Mouse (Mus musculus): ENCODE measurements around the gene Rab3gap2. TPM values are rescaled to one million over a fixed set of nuclear protein-coding genes. Genes with fewer than 3 reads are reported as not detected.

The Rab3gap2 gene
- total and polyA plus RNA-seq, 3 experiments = 22.7 to 39.1 (median 24.0) TPM

DNA sequence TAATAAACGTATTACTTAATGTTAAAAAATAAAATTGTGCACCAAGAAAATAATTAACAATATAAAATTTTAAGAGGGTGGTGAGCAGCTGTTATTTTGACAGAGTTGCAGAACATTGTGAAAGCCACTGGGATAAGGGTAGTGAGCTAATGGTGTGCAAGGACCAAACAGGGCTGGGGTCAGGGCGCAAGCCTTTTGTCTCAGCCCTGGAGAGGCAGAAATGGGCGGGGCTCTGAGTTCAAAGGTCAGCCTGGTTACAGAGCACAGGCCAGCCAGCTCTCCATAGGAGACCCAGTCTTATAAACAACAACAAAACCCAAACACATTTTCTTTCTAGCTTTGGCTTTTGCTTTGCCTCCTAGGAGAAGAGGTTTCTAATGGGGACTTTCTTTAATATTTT, 52.8 kb downstream of the Rab3gap2 start:
- no peaks in the 10 kb centered on the region for H3K4me1 ChIP-seq (ENCODE audit: control insufficient read depth in 1 of 2, insufficient read depth in 2 of 2)
- in situ Hi-C loops (cut with MboI; ENCODE audit: low pct_ligation_motif_present, low pct_unique_long_range_greater_than_20kb, low sequenced_read_pairs) (no loop called here), dilution Hi-C loops (cut with MboI; ENCODE audit: extremely low pct_ligation_motif_present, extremely low pct_unique_long_range_greater_than_20kb, low sequenced_read_pairs) (no loop called here)
- no peak for TF ChIP-seq NRF1 (IDR thresholded peaks at IDR 0.05; ENCODE audit: low read depth, low read length)
- TF ChIP-seq USF2 (conservative IDR thresholded peaks at IDR 0.05; ENCODE audit: low read depth, low read length) = no peak
- TF ChIP-seq ETS1 (conservative IDR thresholded peaks at IDR 0.05; ENCODE audit: low read depth, low read length) = no peak
- TF ChIP-seq BHLHE40 (IDR thresholded peaks at IDR 0.05; ENCODE audit: low read depth, low read length) = no peak
- TF ChIP-seq JUN (IDR thresholded peaks at IDR 0.05; ENCODE audit: insufficient read depth, low read depth, low read length) = no peak
- TF ChIP-seq CTCF (conservative IDR thresholded peaks at IDR 0.05 in 1 of 2, IDR thresholded peaks at IDR 0.05 in 1 of 2; ENCODE audit: low read depth in 2 of 2, low read length in 2 of 2) = no peak
- no peak for TF ChIP-seq PAX5 (IDR thresholded peaks at IDR 0.05; ENCODE audit: low read length)
- TF ChIP-seq ELF1 (IDR thresholded peaks at IDR 0.05; ENCODE audit: low read depth, low read length) = no peak
- no peak overlapping the region for H3K9ac ChIP-seq (ENCODE audit: insufficient read depth, low read depth)
- peaks cover 48 to 85% of the 10 kb centered on the region in 2 experiments for H3K36me3 ChIP-seq (replicated peaks in 1 of 2; ENCODE audit: control insufficient read depth in 1 of 2, insufficient read depth in 1 of 2, low read length in 1 of 2)
- no peak for DNase-seq (ENCODE audit: extremely low read depth)
- H3K4me2 ChIP-seq (ENCODE audit: insufficient read depth, low read depth, poor library complexity, severe bottlenecking) = no peak overlapping the region
- no peaks in the 10 kb centered on the region for H3K79me2 ChIP-seq (replicated peaks; ENCODE audit: control insufficient read depth, extremely low read depth, insufficient read depth, poor library complexity, severe bottlenecking)
- H3K27ac ChIP-seq (ENCODE audit: insufficient read depth, low read depth) = no peak overlapping the region
- H3K4me3 ChIP-seq (replicated peaks in 1 of 3; ENCODE audit: low read depth in 2 of 3, low read length in 2 of 3, poor library complexity in 1 of 3) = no peak overlapping the region
- H3K9me3 ChIP-seq (replicated peaks; ENCODE audit: low read length) = no peaks in the 10 kb centered on the region
- no peaks in the 10 kb centered on the region for H3K27me3 ChIP-seq (replicated peaks)

DNA sequence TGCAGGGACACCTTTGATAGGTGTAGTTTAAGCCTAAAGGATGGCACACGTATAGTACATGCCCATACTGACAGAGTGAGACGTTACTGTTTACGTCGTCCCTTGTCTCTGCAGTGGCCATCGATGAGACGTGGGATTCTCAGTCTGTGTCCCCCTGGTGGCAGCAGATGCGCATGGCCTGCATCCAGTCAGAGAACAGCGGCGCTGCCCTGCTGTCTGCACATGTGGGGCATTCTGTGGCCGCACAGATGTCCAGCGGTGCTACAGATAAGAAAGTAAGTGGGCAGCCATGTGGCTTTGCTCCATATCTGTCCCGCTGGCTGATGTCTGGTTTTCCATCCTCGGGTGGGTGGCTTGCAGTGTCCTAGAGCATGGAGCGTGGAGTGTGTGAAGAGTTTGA, 58.6 kb downstream of the Rab3gap2 start:
- DNase-seq (ENCODE audit: extremely low read depth) = peak; percentile 6
- dilution Hi-C loops (cut with MboI; ENCODE audit: extremely low pct_ligation_motif_present, extremely low pct_unique_long_range_greater_than_20kb, low sequenced_read_pairs) (no loop called here), in situ Hi-C loops (cut with MboI; ENCODE audit: low pct_ligation_motif_present, low pct_unique_long_range_greater_than_20kb, low sequenced_read_pairs) (no loop called here)
- Histone ChIP-seq H3K27ac (ENCODE audit: insufficient read depth, low read depth) (no peak overlapping the region), H3K79me2 (replicated peaks; ENCODE audit: control insufficient read depth, extremely low read depth, insufficient read depth, poor library complexity, severe bottlenecking) (no peaks in the 10 kb centered on the region), H3K27me3 (replicated peaks) (no peaks in the 10 kb centered on the region), H3K9me3 (replicated peaks; ENCODE audit: low read length) (no peaks in the 10 kb centered on the region), H3K9ac (ENCODE audit: insufficient read depth, low read depth) (no peak overlapping the region), H3K4me3 (replicated peaks in 1 of 3; ENCODE audit: low read depth in 2 of 3, low read length in 2 of 3, poor library complexity in 1 of 3) (no peak overlapping the region), H3K36me3 (replicated peaks in 1 of 2; ENCODE audit: control insufficient read depth in 1 of 2, insufficient read depth in 1 of 2, low read length in 1 of 2) (peaks cover 56 to 92% of the 10 kb centered on the region in 2 experiments), H3K4me2 (ENCODE audit: insufficient read depth, low read depth, poor library complexity, severe bottlenecking) (no peak overlapping the region), H3K4me1 (ENCODE audit: control insufficient read depth in 1 of 2, insufficient read depth in 2 of 2) (no peaks in the 10 kb centered on the region)
- TF ChIP-seq CTCF (conservative IDR thresholded peaks at IDR 0.05 in 1 of 2, IDR thresholded peaks at IDR 0.05 in 1 of 2; ENCODE audit: low read depth in 2 of 2, low read length in 2 of 2) (peak; percentile 28 to 44; a peak in 2 of 4 replicates), NELFE (IDR thresholded peaks at IDR 0.05; ENCODE audit: low read depth, low read length) (no peak), UBTF (IDR thresholded peaks at IDR 0.05; ENCODE audit: low read depth, low read length) (no peak)

DNA sequence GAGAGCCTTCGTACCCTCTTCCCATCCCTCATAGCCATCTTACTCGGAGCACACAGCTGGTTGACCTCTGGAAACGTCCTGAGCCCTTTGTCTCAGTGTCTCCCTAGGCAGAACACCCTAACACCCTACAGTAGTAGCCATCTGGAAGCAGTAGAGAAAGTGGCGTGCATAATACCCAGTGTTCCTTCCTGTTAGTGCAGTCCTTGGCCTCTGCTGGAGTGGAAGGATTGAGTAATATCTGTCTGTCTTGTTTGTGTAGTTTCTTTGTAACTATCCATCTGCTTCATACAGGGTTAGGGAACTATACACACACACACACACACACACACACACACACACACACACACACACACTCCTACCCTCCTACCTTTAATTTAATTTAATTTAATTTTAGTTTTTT, 64.8 kb downstream of the Rab3gap2 start:
- dilution Hi-C loops (cut with MboI; ENCODE audit: extremely low pct_ligation_motif_present, extremely low pct_unique_long_range_greater_than_20kb, low sequenced_read_pairs) = no loop called here
- no peak for TF ChIP-seq CHD2 (IDR thresholded peaks at IDR 0.05; ENCODE audit: low read length)
- no peak for TF ChIP-seq HCFC1 (IDR thresholded peaks at IDR 0.05; ENCODE audit: low read depth, low read length)
- no peak for TF ChIP-seq CTCF (conservative IDR thresholded peaks at IDR 0.05 in 1 of 2, IDR thresholded peaks at IDR 0.05 in 1 of 2; ENCODE audit: low read depth in 2 of 2, low read length in 2 of 2)
- TF ChIP-seq USF2 (conservative IDR thresholded peaks at IDR 0.05; ENCODE audit: low read depth, low read length) = no peak
- no peak for TF ChIP-seq MXI1 (IDR thresholded peaks at IDR 0.05; ENCODE audit: low read depth, low read length)
- no peak for TF ChIP-seq USF1 (IDR thresholded peaks at IDR 0.05; ENCODE audit: low read depth, low read length)
- TF ChIP-seq PAX5 (IDR thresholded peaks at IDR 0.05; ENCODE audit: low read length) = no peak
- TF ChIP-seq ZNF384 (IDR thresholded peaks at IDR 0.05; ENCODE audit: low read depth, low read length) = no peak
- TF ChIP-seq ZMIZ1 (IDR thresholded peaks at IDR 0.05; ENCODE audit: low read depth, low read length) = no peak
- TF ChIP-seq E2F4 (IDR thresholded peaks at IDR 0.05; ENCODE audit: insufficient replicate concordance, low read depth, low read length) = no peak
- no peak for TF ChIP-seq KAT2A (IDR thresholded peaks at IDR 0.05; ENCODE audit: insufficient replicate concordance, low read length)
- TF ChIP-seq MYC (IDR thresholded peaks at IDR 0.05; ENCODE audit: low read depth, low read length) = no peak
- no peak for TF ChIP-seq CHD1 (IDR thresholded peaks at IDR 0.05; ENCODE audit: low read depth, low read length)
- TF ChIP-seq ZKSCAN1 (IDR thresholded peaks at IDR 0.05; ENCODE audit: borderline replicate concordance, low read depth, low read length) = no peak
- no peak for TF ChIP-seq SMC3 (IDR thresholded peaks at IDR 0.05; ENCODE audit: low read depth, low read length)
- no peak for TF ChIP-seq JUN (IDR thresholded peaks at IDR 0.05; ENCODE audit: insufficient read depth, low read depth, low read length)
- H3K9ac ChIP-seq (ENCODE audit: insufficient read depth, low read depth) = no peak overlapping the region
- H3K4me2 ChIP-seq (ENCODE audit: insufficient read depth, low read depth, poor library complexity, severe bottlenecking) = no peak overlapping the region
- H3K36me3 ChIP-seq (replicated peaks in 1 of 2; ENCODE audit: control insufficient read depth in 1 of 2, insufficient read depth in 1 of 2, low read length in 1 of 2) = peaks cover 44 to 81% of the 10 kb centered on the region in 2 experiments
- no peaks in the 10 kb centered on the region for H3K4me1 ChIP-seq (ENCODE audit: control insufficient read depth in 1 of 2, insufficient read depth in 2 of 2)
- H3K79me2 ChIP-seq (replicated peaks; ENCODE audit: control insufficient read depth, extremely low read depth, insufficient read depth, poor library complexity, severe bottlenecking) = no peaks in the 10 kb centered on the region
- H3K27me3 ChIP-seq (replicated peaks) = no peaks in the 10 kb centered on the region
- in situ Hi-C loops (cut with MboI; ENCODE audit: low pct_ligation_motif_present, low pct_unique_long_range_greater_than_20kb, low sequenced_read_pairs) = no loop called here
- H3K9me3 ChIP-seq (replicated peaks; ENCODE audit: low read length) = no peaks in the 10 kb centered on the region
- DNase-seq (ENCODE audit: extremely low read depth) = peak; percentile 6
- H3K4me3 ChIP-seq (replicated peaks in 1 of 3; ENCODE audit: low read depth in 2 of 3, low read length in 2 of 3, poor library complexity in 1 of 3) = no peak overlapping the region
- no peak overlapping the region for H3K27ac ChIP-seq (ENCODE audit: insufficient read depth, low read depth)
